Mouse (Mus musculus): Measurements from ENCODE around the gene Ap1b1. TPM values are rescaled to one million over a fixed set of nuclear protein-coding genes. Genes with fewer than 3 reads are reported as not detected.

The Ap1b1 gene
- 45.6 and 48.9 TPM in 2 replicates for polyA plus RNA-seq (2014; fragmentation: Nextera tagmentation; extraction: Ambion mirVana)

DNA sequence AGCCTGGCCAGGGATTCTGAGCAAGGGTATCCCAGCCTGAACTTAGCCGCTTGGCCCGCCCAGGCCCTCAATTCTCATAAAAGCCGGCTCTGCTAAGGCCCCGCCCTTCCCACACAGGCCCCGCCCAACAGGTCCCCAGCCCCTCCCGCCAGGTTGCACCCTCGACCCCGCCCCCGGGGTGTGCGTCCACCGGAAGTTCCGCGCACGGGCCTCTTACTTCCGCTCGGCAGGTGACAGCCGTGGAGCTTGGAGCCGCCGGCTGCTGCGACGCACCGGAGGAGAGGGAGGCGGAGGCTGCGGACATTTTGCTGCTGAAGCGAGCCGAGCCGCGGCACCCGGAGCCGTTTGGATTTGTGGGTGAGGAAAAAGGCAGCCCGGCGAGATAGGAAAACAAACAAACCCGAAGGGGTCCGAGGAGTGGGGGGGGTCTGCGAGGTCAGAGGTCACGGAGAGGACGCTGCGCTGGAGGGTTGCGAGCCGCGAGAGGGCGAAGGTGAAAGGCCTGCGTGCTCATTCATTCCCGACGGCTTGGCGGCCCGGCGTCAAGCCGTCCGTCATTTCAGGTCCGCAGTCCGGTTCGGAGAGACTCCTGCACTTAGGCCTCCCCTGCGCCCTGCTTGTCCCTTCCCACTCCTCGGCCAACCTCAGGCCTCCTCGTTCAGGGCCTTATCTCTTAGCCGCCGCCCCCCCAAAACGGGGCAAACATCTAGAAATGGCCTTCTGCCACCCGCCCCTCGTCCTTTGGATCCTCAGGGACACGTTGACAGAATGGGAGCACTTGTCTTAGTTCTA is at the start of gene Ap1b1:
Gene Ap1b1, plus strand, starts transcription at position 130 of the 792 bp plus-strand sequence.
- H3K4me2 ChIP-seq: peak within 1 kb of the TSS; percentile 78
- under 1% methylated on average over 62 of the region's 62 CpGs for WGBS
- no peak for TF ChIP-seq CTCF (IDR thresholded peaks at IDR 0.05; ENCODE audit: low read depth)
- H3K36me3 ChIP-seq (ENCODE audit: insufficient read depth): no peaks in the 10 kb centered on the region
- peak; percentile 93 for ATAC-seq (ENCODE audit: insufficient read depth)
- no peaks in the 10 kb centered on the region for H3K9me3 ChIP-seq (ENCODE audit: low read depth, low read length)
- peak within 1 kb of the TSS; percentile 68 for H3K4me3 ChIP-seq (ENCODE audit: low read depth, low read length)
- H3K27me3 ChIP-seq (ENCODE audit: insufficient read depth, low read length): no peaks in the 10 kb centered on the region
- H3K9ac ChIP-seq: peak within 1 kb of the TSS; percentile 59
- H3K27ac ChIP-seq (ENCODE audit: low read depth): no peak within 1 kb of the TSS
- no peaks in the 10 kb centered on the region for H3K4me1 ChIP-seq (ENCODE audit: insufficient read depth)
- peak; percentile 94 for DNase-seq

DNA sequence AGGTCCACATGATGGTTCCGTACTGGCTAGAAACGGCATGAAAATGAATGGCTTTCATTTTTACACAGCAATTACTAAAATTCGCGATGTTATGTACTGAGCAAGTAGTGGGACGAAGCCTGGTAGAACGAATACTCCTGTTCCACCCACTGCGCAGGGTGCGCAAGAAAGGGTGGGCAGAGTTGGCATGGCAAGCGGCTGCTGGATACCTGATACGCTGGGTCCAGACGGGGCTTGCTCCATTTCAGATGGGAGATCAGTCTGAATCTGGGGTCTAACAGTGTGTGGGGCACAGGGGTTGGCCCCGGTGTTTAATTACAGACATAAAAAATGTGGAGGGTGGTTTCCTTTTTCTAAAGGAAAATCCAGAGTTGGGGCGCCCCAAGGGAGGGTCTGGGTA is 40.1 kb upstream of the Ap1b1 start:
- peak overlapping the region; percentile 45 for H3K4me3 ChIP-seq (ENCODE audit: low read depth, low read length)
- H3K4me2 ChIP-seq: peak overlapping the region; percentile 81
- H3K36me3 ChIP-seq (ENCODE audit: insufficient read depth): no peaks in the 10 kb centered on the region
- no peak overlapping the region for H3K9ac ChIP-seq
- DNase-seq: no peak
- no peaks in the 10 kb centered on the region for H3K9me3 ChIP-seq (ENCODE audit: low read depth, low read length)
- H3K27me3 ChIP-seq (ENCODE audit: insufficient read depth, low read length): peaks cover 60% of the 10 kb centered on the region
- H3K4me1 ChIP-seq (ENCODE audit: insufficient read depth): peaks cover 6% of the 10 kb centered on the region; the same call in 1 of the 2 replicates
- no peak overlapping the region for H3K27ac ChIP-seq (ENCODE audit: low read depth)
- 44% methylated on average over 13 of the region's 13 CpGs for WGBS
- no peak for TF ChIP-seq CTCF (IDR thresholded peaks at IDR 0.05; ENCODE audit: low read depth)
- no peak for ATAC-seq (ENCODE audit: insufficient read depth)

DNA sequence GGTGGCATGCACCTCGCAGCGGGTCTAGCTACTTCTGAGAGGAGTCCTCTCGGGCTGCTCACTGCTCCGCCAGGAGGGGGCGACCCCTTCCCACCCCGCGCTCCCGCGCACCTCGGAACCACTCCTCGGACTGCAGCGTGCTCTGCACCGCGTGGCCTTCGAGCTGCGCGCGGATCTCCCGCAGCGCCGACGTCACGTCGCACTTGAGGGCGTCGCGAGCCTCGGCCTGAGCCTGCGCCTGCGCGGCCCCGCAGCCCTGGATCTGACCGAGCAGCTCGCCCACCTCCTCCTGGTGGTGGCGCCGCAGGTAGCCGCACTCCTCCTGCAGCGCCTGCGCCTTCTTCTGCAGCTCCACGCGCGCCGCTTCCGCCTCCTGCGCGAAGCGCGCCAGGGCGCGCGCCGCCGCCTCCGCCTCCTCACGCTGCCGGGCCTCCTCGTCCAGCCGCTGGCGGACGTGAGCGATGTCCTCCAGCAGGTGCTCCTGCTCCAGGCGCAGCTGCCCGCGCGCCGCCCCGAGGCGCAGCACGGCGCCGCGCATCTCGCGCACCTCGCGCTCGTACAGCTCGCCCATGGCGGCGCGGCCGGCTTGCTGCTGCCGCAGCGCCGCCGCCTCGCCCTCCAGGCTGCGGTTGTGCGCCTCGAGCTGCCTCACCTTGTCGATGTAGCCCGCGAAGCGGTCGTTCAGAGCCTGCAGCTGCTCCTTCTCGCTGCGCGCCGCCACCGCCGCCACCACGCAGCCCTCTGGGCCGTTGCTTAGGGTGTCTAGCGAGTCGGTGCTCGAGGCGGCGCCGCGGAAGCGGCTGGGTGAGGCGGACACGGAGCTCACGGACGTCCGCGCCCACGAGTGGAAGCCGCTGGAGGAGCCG is 39.4 kb upstream of the Ap1b1 start:
- Histone ChIP-seq H3K27me3 (ENCODE audit: insufficient read depth, low read length) (peaks cover 64% of the 10 kb centered on the region), H3K27ac (ENCODE audit: low read depth) (no peak overlapping the region), H3K36me3 (ENCODE audit: insufficient read depth) (no peaks in the 10 kb centered on the region), H3K4me1 (ENCODE audit: insufficient read depth) (peaks cover 6% of the 10 kb centered on the region; the same call in 1 of the 2 replicates), H3K9me3 (ENCODE audit: low read depth, low read length) (no peaks in the 10 kb centered on the region), H3K4me2 (peak overlapping the region; percentile 81), H3K9ac (peak overlapping the region; percentile 6; the same call in 1 of the 2 replicates), H3K4me3 (ENCODE audit: low read depth, low read length) (peak overlapping the region; percentile 45)
- WGBS: under 1% methylated on average over 113 of the region's 120 CpGs
- peak; percentile 38; the same call in 1 of the 2 replicates for TF ChIP-seq CTCF (IDR thresholded peaks at IDR 0.05; ENCODE audit: low read depth)
- DNase-seq (peak; percentile 70), ATAC-seq (ENCODE audit: insufficient read depth) (peak; percentile 56)

DNA sequence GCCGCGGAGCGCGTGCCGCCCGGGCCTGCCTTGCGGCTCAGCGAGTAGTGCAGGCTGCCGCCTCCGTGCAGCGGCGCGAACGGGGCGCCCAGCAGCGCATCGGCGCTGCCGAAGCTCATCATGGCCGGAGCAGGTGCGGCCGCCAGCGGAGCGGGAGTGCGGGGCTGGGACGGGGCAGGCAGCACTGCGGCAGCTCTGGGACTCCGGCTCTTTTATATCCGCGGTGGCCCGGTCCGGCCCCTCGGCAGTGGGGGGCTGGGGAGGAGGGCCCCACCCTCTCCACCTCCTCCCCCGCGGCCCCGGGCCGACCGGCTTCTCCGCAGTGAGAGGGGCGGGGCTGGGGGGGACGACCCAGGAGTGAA is 38.8 kb upstream of the Ap1b1 start, which contains the start of gene Nefh:
Gene Nefh, minus strand, starts transcription at position 252 of the 362 bp plus-strand sequence.
- DNase-seq: no peak
- peak within 1 kb of the TSS; percentile 45 for H3K4me3 ChIP-seq (ENCODE audit: low read depth, low read length)
- H3K9me3 ChIP-seq (ENCODE audit: low read depth, low read length): no peaks in the 10 kb centered on the region
- 2% methylated on average over 41 of the region's 41 CpGs for WGBS
- TF ChIP-seq CTCF (IDR thresholded peaks at IDR 0.05; ENCODE audit: low read depth): no peak
- H3K27ac ChIP-seq (ENCODE audit: low read depth): no peak within 1 kb of the TSS
- H3K4me2 ChIP-seq: peak within 1 kb of the TSS; percentile 81
- peaks cover 6% of the 10 kb centered on the region; the same call in 1 of the 2 replicates for H3K4me1 ChIP-seq (ENCODE audit: insufficient read depth)
- H3K9ac ChIP-seq: peak within 1 kb of the TSS; percentile 6; the same call in 1 of the 2 replicates
- no peaks in the 10 kb centered on the region for H3K36me3 ChIP-seq (ENCODE audit: insufficient read depth)
- H3K27me3 ChIP-seq (ENCODE audit: insufficient read depth, low read length): peaks cover 64% of the 10 kb centered on the region
- no peak for ATAC-seq (ENCODE audit: insufficient read depth)

DNA sequence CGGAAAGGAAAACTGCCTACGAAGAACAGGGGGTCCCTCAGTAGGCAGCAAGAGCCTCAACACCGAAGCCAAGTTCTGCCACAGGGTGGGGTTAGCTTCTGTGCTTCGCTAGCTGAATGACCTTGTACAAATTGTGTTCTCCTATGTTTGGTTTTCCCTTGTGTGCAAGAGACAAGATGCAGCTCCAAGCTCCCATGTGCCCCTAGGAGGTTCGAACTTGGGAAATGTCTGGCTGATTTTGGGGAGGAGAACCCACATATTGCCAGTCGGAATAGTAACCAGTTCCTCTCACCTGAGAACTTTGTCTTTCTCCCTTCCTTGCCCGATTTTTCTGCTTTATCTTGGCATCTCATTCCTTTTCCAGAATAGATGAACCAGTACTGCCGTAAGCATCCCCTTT is 37.8 kb upstream of the Ap1b1 start:
- ATAC-seq (ENCODE audit: insufficient read depth): no peak

DNA sequence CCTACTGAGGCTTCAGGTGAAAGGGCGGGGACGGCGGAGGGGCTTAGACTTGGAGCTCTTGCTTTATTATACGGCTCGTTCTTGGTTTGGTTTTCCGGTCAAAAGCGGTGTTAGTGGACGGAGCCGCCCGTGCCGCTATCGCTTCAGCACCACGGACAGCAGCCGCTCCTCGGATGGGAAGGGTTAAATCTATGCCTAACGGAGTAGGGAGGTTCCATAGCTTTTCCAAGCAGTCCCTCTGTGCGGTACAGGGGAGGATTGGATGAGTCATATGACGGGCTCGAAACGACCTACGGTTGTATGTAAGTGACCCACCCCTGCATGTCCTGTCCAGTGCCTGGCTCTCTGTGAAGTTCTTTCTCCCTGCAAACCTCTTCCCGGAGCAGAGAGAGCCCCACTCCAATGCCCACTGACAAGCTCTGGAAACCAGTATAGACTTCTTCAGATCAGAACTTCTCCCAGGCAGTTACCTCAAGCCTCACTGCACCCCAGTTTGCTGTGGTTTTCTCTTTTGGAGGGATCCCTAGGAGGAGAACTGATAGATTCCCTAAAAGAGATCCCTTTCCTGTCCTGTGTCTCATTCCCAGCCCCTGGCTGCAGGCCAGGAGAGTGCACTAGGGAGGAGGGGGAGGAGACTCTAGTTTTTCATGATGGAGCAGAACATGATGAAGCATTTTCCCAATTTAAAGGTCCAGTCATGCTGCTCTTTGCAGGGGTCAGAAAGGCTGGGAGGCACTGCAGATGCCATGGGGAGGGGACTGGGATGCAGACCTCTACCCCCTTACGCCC is 37.2 kb upstream of the Ap1b1 start:
- no peak overlapping the region for H3K4me3 ChIP-seq (ENCODE audit: low read depth, low read length)
- TF ChIP-seq CTCF (IDR thresholded peaks at IDR 0.05; ENCODE audit: low read depth): no peak

More for the DNA sequence above, 37.8 kb upstream of the Ap1b1 start:
- no peaks in the 10 kb centered on the region for H3K9me3 ChIP-seq (ENCODE audit: low read depth, low read length)
- H3K9ac ChIP-seq: no peak overlapping the region
- DNase-seq: no peak
- H3K4me2 ChIP-seq: no peak overlapping the region
- H3K36me3 ChIP-seq (ENCODE audit: insufficient read depth): no peaks in the 10 kb centered on the region
- no peak for TF ChIP-seq CTCF (IDR thresholded peaks at IDR 0.05; ENCODE audit: low read depth)
- H3K27me3 ChIP-seq (ENCODE audit: insufficient read depth, low read length): peaks cover 72% of the 10 kb centered on the region
- no peak overlapping the region for H3K4me3 ChIP-seq (ENCODE audit: low read depth, low read length)
- no peak overlapping the region for H3K27ac ChIP-seq (ENCODE audit: low read depth)
- peaks cover 6% of the 10 kb centered on the region; the same call in 1 of the 2 replicates for H3K4me1 ChIP-seq (ENCODE audit: insufficient read depth)
- 37% methylated on average over 8 of the region's 8 CpGs for WGBS

More for the DNA sequence above, 37.2 kb upstream of the Ap1b1 start:
- Histone ChIP-seq H3K4me1 (ENCODE audit: insufficient read depth) (peaks cover 6% of the 10 kb centered on the region; the same call in 1 of the 2 replicates), H3K36me3 (ENCODE audit: insufficient read depth) (no peaks in the 10 kb centered on the region), H3K27ac (ENCODE audit: low read depth) (no peak overlapping the region), H3K27me3 (ENCODE audit: insufficient read depth, low read length) (peaks cover 72% of the 10 kb centered on the region), H3K9me3 (ENCODE audit: low read depth, low read length) (no peaks in the 10 kb centered on the region), H3K9ac (no peak overlapping the region), H3K4me2 (no peak overlapping the region)
- DNase-seq (peak; percentile 92), ATAC-seq (ENCODE audit: insufficient read depth) (peak; percentile 43; the same call in 1 of the 2 replicates)
- WGBS: 6% methylated on average over 23 of the region's 23 CpGs

All from lung, embryonic 14.5 days (tissue).